Mouse (Mus musculus): ENCODE measurements around the gene Tm9sf3. TPM values are rescaled to one million over a fixed set of nuclear protein-coding genes. Genes with fewer than 3 reads are reported as not detected.

Gene Tm9sf3
- total RNA-seq, 2 experiments from 2014 or later = 130 TPM

GRCm38 (mm10) chr19:41190876-41191434 lies 72.8 kb downstream of the Tm9sf3 start:
- no peak for DNase-seq (ENCODE audit: low spot score in 2 of 2)

- no peak for DNase-seq (ENCODE audit: low spot score in 2 of 2)
These were observed 86.5 kb downstream of the Tm9sf3 start for GRCm38 (mm10) chr19:41177331-41177730.

GRCm38 (mm10) chr19:41176881-41177280 lies 86.9 kb downstream of the Tm9sf3 start:
- DNase-seq (ENCODE audit: low spot score in 2 of 2) = no peak

GRCm38 (mm10) chr19:41165914-41166235 lies 97.9 kb downstream of the Tm9sf3 start:
- no peak for DNase-seq (ENCODE audit: low spot score in 2 of 2)

GRCm38 (mm10) chr19:41165144-41165913 lies 98.5 kb downstream of the Tm9sf3 start:
- DNase-seq (ENCODE audit: low spot score in 2 of 2) = no peak

- DNase-seq (ENCODE audit: low spot score in 2 of 2) = no peak
These were observed 99.2 kb downstream of the Tm9sf3 start for GRCm38 (mm10) chr19:41164447-41165095.

Other genes with a start within 250 kb of the Tm9sf3 start
- gene Dntt, start 234.7 kb downstream of the Tm9sf3 start, total RNA-seq (2021) = not detected
- gene Opalin, start 186.9 kb downstream of the Tm9sf3 start, total RNA-seq (2021) = 1 to 10 TPM; 3.8 to 6.9 TPM
- under 1 TPM; 0.28 to 0.77 TPM for gene Tll2, start 57.2 kb downstream of the Tm9sf3 start, total RNA-seq (2021)
- gene Pik3ap1, start 121.1 kb upstream of the Tm9sf3 start, total RNA-seq (2021) = 1 to 10 TPM; 2.4 to 2.6 TPM
- gene Lcor, start 218.6 kb upstream of the Tm9sf3 start, total RNA-seq (2021) = 10 to 100 TPM; 20.6 to 21.5 TPM

Measured in left cerebral cortex, adult 18-20 months (tissue).